Mouse (Mus musculus): ENCODE data around the gene Mtmr6. TPM values are rescaled to one million over a fixed set of nuclear protein-coding genes. Genes with fewer than 3 reads are reported as not detected.

Gene Mtmr6
- total and polyA plus RNA-seq, 3 experiments: 21.3 to 29.1 TPM; not detected in 1

DNA sequence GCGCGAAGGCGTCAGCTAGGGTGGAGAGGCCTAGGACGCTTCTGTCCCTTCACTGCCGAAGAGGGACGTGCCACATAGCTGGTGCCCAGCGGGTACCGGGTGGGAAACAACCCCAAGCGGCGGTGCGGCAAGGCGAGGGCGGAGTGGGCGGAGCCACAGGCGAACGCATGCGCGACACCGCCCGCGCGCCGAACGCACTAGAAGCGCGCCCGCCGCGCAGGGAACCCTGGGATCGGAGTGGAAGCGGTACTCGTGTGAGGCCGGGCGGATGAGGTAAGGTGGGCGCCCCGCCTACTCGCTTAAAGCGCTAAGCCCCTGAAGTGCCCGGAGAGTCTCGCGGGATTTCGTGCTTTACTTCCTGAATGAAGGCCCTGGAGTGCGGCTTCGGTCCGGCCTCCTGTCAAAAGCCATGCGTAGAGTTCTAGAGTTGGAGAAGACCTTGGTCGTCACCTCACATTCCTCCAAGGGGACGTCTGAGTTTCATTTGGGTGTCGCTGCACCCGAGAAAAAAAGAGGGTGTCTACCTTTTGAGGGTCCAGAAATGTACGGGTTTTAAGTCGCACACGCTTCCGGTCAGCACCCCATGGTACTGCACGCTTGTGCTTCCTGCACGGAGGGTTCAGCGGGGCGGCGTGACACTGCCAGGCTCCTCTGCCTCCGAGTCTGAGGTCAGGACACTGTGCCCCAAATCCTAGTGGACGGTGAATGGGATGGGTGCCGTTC, 13.6 kb upstream of the Mtmr6 start, which contains the start of the genes Nupl1 and Gm49336 (continued):
- peak; percentile 95 for TF ChIP-seq TBP (IDR thresholded peaks at IDR 0.05; ENCODE audit: low read depth, low read length)
- TF ChIP-seq UBTF (IDR thresholded peaks at IDR 0.05; ENCODE audit: borderline replicate concordance, insufficient read depth, low read depth, low read length): no peak

DNA sequence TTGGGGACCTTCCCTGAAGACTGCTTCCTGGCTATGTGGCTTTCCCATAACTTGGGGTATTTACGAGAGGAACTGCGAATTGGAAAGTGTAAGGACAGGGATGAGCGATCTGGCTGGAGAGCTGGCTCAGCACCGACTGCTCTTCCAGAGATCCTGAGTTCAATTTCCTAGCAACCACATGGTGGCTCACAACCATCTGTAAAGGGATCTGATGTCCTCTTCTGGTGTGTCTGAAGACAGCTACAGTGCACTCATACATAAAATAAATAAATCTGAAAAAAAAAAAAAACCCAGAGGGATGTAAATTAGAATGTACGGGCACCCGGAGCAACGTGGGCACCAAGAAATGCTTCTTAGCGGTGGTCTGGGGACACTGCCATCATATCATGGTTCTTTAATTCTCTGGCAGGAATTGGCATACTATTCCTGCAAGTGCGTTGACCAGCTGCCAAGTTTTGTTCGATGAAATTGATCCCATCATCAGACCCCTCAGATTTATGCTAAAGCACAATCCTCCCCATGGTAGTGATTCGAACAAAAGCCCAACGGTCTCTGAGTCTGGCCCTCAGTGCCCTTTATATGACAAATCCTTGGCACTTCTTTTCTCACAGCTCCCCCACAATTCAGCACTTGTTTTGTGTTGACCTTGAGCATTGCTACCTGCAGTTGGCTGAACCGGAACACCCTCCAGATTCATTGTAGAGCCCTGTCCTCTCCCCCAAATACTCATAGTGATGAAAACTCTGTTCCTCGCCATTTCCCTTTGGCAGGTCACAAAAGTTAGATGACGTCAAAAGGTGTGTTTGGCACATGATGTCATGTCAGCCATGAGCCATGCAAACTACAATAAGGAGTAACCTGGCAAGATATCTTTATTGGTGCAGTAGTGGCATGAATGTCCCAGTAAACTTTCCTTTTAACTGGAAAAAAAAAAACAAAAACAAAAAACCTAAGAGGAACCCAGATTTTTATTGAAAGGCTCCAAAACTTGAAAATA, 12.7 kb upstream of the Mtmr6 start:
- Histone ChIP-seq H3K9ac (ENCODE audit: control insufficient read depth, low read depth, low read length, poor library complexity, severe bottlenecking) (peak overlapping the region; percentile 82), H3K9me3 (replicated peaks; ENCODE audit: insufficient read depth, low read length) (no peaks in the 10 kb centered on the region), H3K27me3 (ENCODE audit: control insufficient read depth in 1 of 2, insufficient read depth in 2 of 2, low read length in 2 of 2) (no peaks in the 10 kb centered on the region), H3K4me3 (ENCODE audit: control insufficient read depth in 1 of 2, insufficient read depth in 1 of 2, low read depth in 2 of 2, low read length in 2 of 2) (peak overlapping the region; percentile 77 to 96), H3K27ac (ENCODE audit: control insufficient read depth, low read depth, low read length) (peak overlapping the region; percentile 84), H3K36me3 (ENCODE audit: control insufficient read depth in 1 of 2, insufficient read depth in 2 of 2, low read length in 2 of 2) (peaks cover 0 to 47% of the 10 kb centered on the region in 2 experiments; a peak in 2 of 4 replicates), H3K79me2 (ENCODE audit: control insufficient read depth, insufficient read depth, low read length, poor library complexity) (peaks cover 44% of the 10 kb centered on the region), H3K4me1 (ENCODE audit: control insufficient read depth in 1 of 2, insufficient read depth in 2 of 2, low read length in 2 of 2) (peaks cover 29 to 44% of the 10 kb centered on the region in 2 experiments)
- peak; percentile 52 for DNase-seq (ENCODE audit: low read depth, low spot score)
- TF ChIP-seq SIN3A (IDR thresholded peaks at IDR 0.05; ENCODE audit: low read length): no peak
- peak; percentile 23; the same call in 1 of the 2 replicates for TF ChIP-seq RCOR1 (IDR thresholded peaks at IDR 0.05; ENCODE audit: low read depth, low read length)
- no peak for TF ChIP-seq ZMIZ1 (IDR thresholded peaks at IDR 0.05; ENCODE audit: low read depth, low read length)
- TF ChIP-seq NELFE (IDR thresholded peaks at IDR 0.05; ENCODE audit: low read depth, low read length): no peak
- TF ChIP-seq CHD1 (IDR thresholded peaks at IDR 0.05; ENCODE audit: low read depth, low read length): peak; percentile 24; the same call in 1 of the 2 replicates
- TF ChIP-seq MAX (IDR thresholded peaks at IDR 0.05; ENCODE audit: low read length): peak; percentile 14; the same call in 1 of the 2 replicates
- peak; percentile 72 for TF ChIP-seq ETS1 (IDR thresholded peaks at IDR 0.05; ENCODE audit: low read depth, low read length)
- no peak for TF ChIP-seq RAD21 (IDR thresholded peaks at IDR 0.05; ENCODE audit: low read depth, low read length)
- TF ChIP-seq MAFK (IDR thresholded peaks at IDR 0.05; ENCODE audit: borderline replicate concordance, low read depth, low read length): no peak
- TF ChIP-seq HCFC1 (IDR thresholded peaks at IDR 0.05; ENCODE audit: low read depth, low read length): no peak
- TF ChIP-seq MEF2A (IDR thresholded peaks at IDR 0.05; ENCODE audit: extremely low read depth, insufficient replicate concordance, low read depth, low read length, poor library complexity, severe bottlenecking): no peak
- no peak for TF ChIP-seq CHD2 (IDR thresholded peaks at IDR 0.05; ENCODE audit: low read length)
- TF ChIP-seq EP300 (IDR thresholded peaks at IDR 0.05; ENCODE audit: low read depth in 1 of 2, low read length in 2 of 2): no peak
- no peak; the same call in 1 of the 2 replicates for TF ChIP-seq ZNF384 (IDR thresholded peaks at IDR 0.05; ENCODE audit: low read depth, low read length)
